Mouse (Mus musculus) neural tube, embryonic 11.5 days (tissue): ENCODE results near the gene Emd. TPM values are rescaled to one million over a fixed set of nuclear protein-coding genes. Genes with fewer than 3 reads are reported as not detected.

Experiments
- microRNA-seq: library from miRNA; unstranded; fragments of <30 nt; microRNA quantifications from one replicate; pipeline ENCODE4, GENCODE M21; 2016
- polyA plus RNA-seq: library from polyadenylated mRNA; unstranded; fragments of >200 nt; fragmentation: Nextera tagmentation; extraction: Ambion mirVana; gene quantifications from 2 replicates; pipeline ENCODE4 v1.2.1, GENCODE M21; 2014

Emd gene
- polyA plus RNA-seq, 1 experiment from 2014 or later = 24.0 TPM

Small RNA genes within 50 kb of the gene (microRNA-seq; reads per million reads assigned to microRNA genes)
- gene Mir7091 = not detected

Other genes starting within 250 kb of the Emd start
- gene Irak1, start 230.8 kb upstream of the Emd start, polyA plus RNA-seq = 33.4 and 42.2 TPM in 2 replicates
- not detected in 2 replicates for gene Opn1mw, start 127.2 kb upstream of the Emd start, polyA plus RNA-seq
- gene Mecp2, start 119.3 kb upstream of the Emd start, polyA plus RNA-seq = 15.6 and 16.2 TPM in 2 replicates
- gene Tex28, start 86.8 kb upstream of the Emd start, polyA plus RNA-seq = not detected in 2 replicates
- gene Tktl1, start 77.4 kb upstream of the Emd start, polyA plus RNA-seq = not detected in 2 replicates
- gene Flna, start 4.9 kb upstream of the Emd start, polyA plus RNA-seq = 243 and 246 TPM in 2 replicates
- gene Rpl10, start 16.1 kb downstream of the Emd start, polyA plus RNA-seq = 741 and 756 TPM in 2 replicates
- gene Taz, start 27.2 kb downstream of the Emd start, polyA plus RNA-seq = 56.1 and 58.5 TPM in 2 replicates
- 4.6 and 6.2 TPM in 2 replicates for gene Dnase1l1, start 27.6 kb downstream of the Emd start, polyA plus RNA-seq
- gene Atp6ap1, start 42.4 kb downstream of the Emd start, polyA plus RNA-seq = 116 and 138 TPM in 2 replicates
- 469 and 512 TPM in 2 replicates for gene Gdi1, start 50.3 kb downstream of the Emd start, polyA plus RNA-seq
- 57.7 and 58.1 TPM in 2 replicates for gene Fam50a, start 58.3 kb downstream of the Emd start, polyA plus RNA-seq
- 21.2 and 22.5 TPM in 2 replicates for gene Plxna3, start 74.4 kb downstream of the Emd start, polyA plus RNA-seq
- gene Lage3, start 98.9 kb downstream of the Emd start, polyA plus RNA-seq = 89.0 and 102 TPM in 2 replicates
- gene Ubl4a, start 118.5 kb downstream of the Emd start, polyA plus RNA-seq = 69.8 and 72.0 TPM in 2 replicates
- gene Slc10a3, start 118.7 kb downstream of the Emd start, polyA plus RNA-seq = 9.6 and 11.6 TPM in 2 replicates
- gene Fam3a, start 138.6 kb downstream of the Emd start, polyA plus RNA-seq = 27.8 and 30.8 TPM in 2 replicates
- 24.4 and 27.7 TPM in 2 replicates for gene Ikbkg, start 138.6 kb downstream of the Emd start, polyA plus RNA-seq
- 59.4 and 60.7 TPM in 2 replicates for gene G6pdx, start 174.5 kb downstream of the Emd start, polyA plus RNA-seq
- gene Gm6880, start 226.7 kb downstream of the Emd start, polyA plus RNA-seq = not detected in 2 replicates